Mouse (Mus musculus) forebrain, embryonic 12.5 days (tissue): ENCODE measurements at regions not wholly inside any gene's neighbourhood (a gene's known extent, or its start where the extent isn't known, plus 50 kb on each side); places are given as distances from the start of the nearest gene placed in this dataset.
A peak's percentile ranks its signal among the peaks of the same experiment; 100 is the strongest.

Experiments used
- ATAC-seq: fragments of 200-750 bp; cut with Nextera tagmentation; 2 replicates; pipeline ENCODE4 v1.8.0; 2017; ENCODE audit warnings: moderate TSS enrichment; ENCODE audit not compliant: low FRiP score
- H3K27ac ChIP-seq: fragments of 300-500 bp; sonication (generic); 2 replicates; pipeline ENCODE4 v1.5.1; 2016; ENCODE audit warnings: mild to moderate bottlenecking
- H3K27me3 ChIP-seq: fragments of 300-500 bp; sonication (generic); 2 replicates; pipeline ENCODE4 v1.6.1; 2016; ENCODE audit warnings: mild to moderate bottlenecking
- H3K36me3 ChIP-seq: fragments of 300-500 bp; sonication (generic); replicated peaks from 2 replicates; pipeline ENCODE4 v1.6.1; 2016; ENCODE audit warnings: mild to moderate bottlenecking
- H3K4me1 ChIP-seq: fragments of 300-500 bp; sonication (generic); 2 replicates; pipeline ENCODE4 v1.6.1; 2016
- H3K4me2 ChIP-seq: fragments of 300-500 bp; sonication (generic); 2 replicates; pipeline ENCODE4 v1.6.1; 2016; ENCODE audit warnings: mild to moderate bottlenecking, moderate library complexity
- H3K4me3 ChIP-seq: fragments of 300-500 bp; sonication (generic); replicated peaks from 2 replicates; pipeline ENCODE4 v1.5.1; 2016; ENCODE audit warnings: mild to moderate bottlenecking
- H3K9ac ChIP-seq: fragments of 300-500 bp; sonication (generic); 2 replicates; pipeline ENCODE4 v1.6.1; 2016; ENCODE audit warnings: mild to moderate bottlenecking
- H3K9me3 ChIP-seq: fragments of 300-500 bp; sonication (generic); 2 replicates; pipeline ENCODE4 v1.6.1; 2016
- WGBS: fragments of 180-500 bp; shearing (Covaris S2); methylation state at CpG from one replicate; pipeline ENCODE4 v1.1.7; 2016; 5-methylcytosine and 5-hydroxymethylcytosine counted together

DNA sequence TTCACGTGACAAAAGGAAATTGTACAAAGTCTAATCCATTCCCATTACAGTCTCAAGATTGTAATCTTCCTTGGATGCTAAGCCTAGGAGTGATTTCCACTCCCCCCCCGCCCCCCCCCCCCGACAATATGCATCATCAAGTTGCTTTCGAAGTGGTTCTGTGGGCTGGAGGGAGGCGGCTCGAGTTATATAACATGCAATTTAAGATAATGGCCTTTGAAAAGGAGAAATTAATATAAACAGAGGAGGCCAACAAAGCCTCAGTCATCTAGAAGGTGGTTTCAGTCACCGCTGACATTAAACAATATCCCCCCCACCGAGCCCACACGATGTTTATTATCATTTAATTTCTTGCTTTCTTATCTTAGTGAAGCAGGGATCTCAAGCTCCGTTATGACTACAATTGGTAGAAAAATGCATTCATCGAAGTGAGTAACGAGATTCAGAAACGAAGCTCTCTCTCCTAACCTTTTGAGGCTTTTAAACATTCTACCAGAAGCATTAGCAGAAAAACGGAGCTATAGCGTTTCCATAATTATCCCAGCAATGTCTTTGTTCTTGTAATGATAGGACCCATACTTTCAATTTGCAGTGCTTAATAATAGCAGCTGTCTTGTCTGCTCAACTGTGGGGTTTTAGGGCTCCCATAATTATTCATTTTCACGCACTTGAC is 339.1 kb downstream of the Btg1 start:
- Histone ChIP-seq H3K27ac (peak overlapping the region; percentile 80), H3K4me2 (peak overlapping the region; percentile 48), H3K27me3 (no peaks in the 10 kb centered on the region), H3K4me1 (peaks cover 20% of the 10 kb centered on the region), H3K36me3 (no peaks in the 10 kb centered on the region), H3K9me3 (no peaks in the 10 kb centered on the region), H3K4me3 (0 out of 2 replicates have a peak overlapping the region, but pooled peaks have one; percentile 17), H3K9ac (0 out of 2 replicates have a peak overlapping the region, but pooled peaks have one; percentile 4)
- peak; percentile 67 for ATAC-seq
- WGBS, result 5% methylated on average over 16 of the region's 16 CpGs

DNA sequence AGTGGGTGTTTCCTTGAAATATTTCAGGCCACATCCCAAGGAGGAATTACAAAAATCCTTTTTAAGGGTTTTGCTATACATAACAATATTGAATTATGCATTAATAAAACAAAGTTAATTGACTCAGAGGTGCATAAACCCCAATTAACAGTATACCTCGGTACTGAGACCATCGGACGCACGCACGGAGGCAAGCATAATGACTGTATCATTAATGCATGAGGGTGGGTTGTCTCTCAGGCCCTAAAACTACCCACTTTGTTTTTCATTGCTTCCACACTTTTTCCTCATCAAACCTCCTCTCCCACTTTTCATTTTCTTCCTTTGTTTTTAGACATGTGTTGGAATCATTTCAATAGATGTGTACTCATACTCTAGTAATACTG is 339.6 kb downstream of the Btg1 start:
- Histone ChIP-seq H3K27ac (peak overlapping the region; percentile 80; the same call in 1 of the 2 replicates), H3K9me3 (no peaks in the 10 kb centered on the region), H3K9ac (no peak overlapping the region), H3K4me1 (peaks cover 20% of the 10 kb centered on the region), H3K27me3 (no peaks in the 10 kb centered on the region), H3K4me2 (peak overlapping the region; percentile 48), H3K4me3 (no peak overlapping the region), H3K36me3 (no peaks in the 10 kb centered on the region)
- WGBS, result 22% methylated on average over 5 of the region's 5 CpGs
- ATAC-seq, result peak; percentile 45

DNA sequence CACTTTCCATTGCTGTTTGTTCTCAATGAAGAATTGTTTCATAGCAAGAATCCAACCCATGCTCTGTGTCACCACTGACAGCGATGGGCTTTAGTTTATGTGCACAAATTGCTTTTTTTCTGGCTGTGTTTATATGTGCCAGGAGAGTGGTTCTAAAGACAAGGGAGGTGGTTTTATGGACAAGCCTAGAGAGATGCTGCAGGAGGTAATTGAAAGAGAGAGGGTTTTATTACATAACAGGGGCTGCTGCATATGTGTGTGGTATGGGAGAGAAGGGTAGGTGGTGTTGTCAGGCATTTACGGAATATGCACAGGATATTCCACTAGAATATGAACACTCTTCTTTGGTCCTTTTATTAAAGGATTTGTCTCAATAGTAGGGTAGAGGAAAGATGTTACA is 340.2 kb downstream of the Btg1 start:
- H3K36me3 ChIP-seq, result no peaks in the 10 kb centered on the region
- H3K4me3 ChIP-seq, result no peak overlapping the region
- H3K27me3 ChIP-seq, result no peaks in the 10 kb centered on the region
- WGBS, result 81% methylated on average over 2 of the region's 2 CpGs
- H3K4me2 ChIP-seq, result no peak overlapping the region
- H3K4me1 ChIP-seq, result peaks cover 20% of the 10 kb centered on the region
- no peaks in the 10 kb centered on the region for H3K9me3 ChIP-seq
- H3K9ac ChIP-seq, result no peak overlapping the region
- H3K27ac ChIP-seq, result no peak overlapping the region
- ATAC-seq, result no peak

DNA sequence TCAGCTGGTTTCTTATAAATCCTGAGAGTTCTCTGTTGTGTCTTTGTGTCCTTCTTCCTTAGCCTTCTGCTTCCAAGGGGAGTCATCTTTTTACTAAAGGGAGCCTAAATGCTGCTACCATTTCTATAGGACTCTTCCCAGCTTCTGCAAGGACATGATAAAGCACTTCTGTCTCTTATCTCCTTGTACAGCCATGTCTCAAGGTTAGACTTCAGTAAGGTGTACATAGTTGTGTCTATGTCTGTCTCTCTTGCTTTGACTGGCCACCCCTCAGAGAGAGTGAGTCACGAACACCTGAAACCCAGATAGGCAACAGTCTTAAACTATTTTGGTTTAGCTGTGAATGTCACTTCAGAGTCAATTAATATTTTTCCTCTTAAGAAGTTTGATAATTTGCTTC is 353.0 kb downstream of the Btg1 start:
- WGBS, result 95% methylated on average over 1 of the region's 1 CpGs
- Histone ChIP-seq H3K36me3 (no peaks in the 10 kb centered on the region), H3K9me3 (no peaks in the 10 kb centered on the region), H3K4me3 (no peak overlapping the region), H3K4me2 (no peak overlapping the region), H3K27ac (no peak overlapping the region), H3K27me3 (no peaks in the 10 kb centered on the region), H3K9ac (no peak overlapping the region), H3K4me1 (no peaks in the 10 kb centered on the region)
- no peak for ATAC-seq

DNA sequence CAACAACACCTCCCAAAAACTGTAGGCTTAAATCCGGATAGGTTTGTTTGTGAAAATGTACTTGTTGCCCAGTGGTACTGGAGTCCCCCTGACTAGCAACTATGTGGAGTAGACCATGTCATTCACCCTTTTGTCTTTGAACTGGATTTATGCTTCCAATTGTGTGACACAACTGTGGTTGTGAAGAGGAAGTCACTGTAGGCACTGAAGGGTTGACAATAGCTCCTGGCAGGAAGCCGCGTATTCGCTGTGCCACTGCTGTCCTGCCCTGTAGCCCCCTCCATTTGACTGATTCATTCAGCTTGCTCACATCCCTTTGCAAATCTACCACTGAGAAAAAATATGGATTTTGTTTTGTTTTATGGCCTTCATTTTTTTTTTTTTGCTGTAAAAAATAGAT is 353.9 kb downstream of the Btg1 start:
- Histone ChIP-seq H3K4me3 (no peak overlapping the region), H3K4me2 (no peak overlapping the region), H3K36me3 (no peaks in the 10 kb centered on the region), H3K27me3 (no peaks in the 10 kb centered on the region), H3K9me3 (no peaks in the 10 kb centered on the region), H3K9ac (no peak overlapping the region), H3K4me1 (no peaks in the 10 kb centered on the region), H3K27ac (no peak overlapping the region)
- 85% methylated on average over 4 of the region's 4 CpGs for WGBS
- ATAC-seq, result no peak

DNA sequence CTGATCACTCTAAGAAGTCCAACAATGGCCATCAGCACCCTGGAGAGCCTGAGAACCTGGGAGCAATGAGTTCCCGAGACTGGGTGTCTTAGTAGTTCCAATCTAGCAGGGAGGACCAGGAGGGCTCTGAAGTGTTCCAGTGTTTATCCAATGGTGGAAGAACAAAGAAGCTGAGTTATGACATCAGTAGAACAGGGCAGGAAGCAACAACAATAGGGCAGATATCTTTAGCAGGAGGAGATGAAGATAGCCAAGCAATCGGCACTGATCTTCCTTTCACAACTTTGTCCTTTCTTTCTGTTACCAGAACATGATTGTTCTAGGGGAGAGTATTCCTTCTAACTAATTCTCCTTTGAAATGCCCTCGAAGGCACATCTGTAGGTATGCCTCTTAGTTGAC is 355.0 kb downstream of the Btg1 start:
- Histone ChIP-seq H3K36me3 (no peaks in the 10 kb centered on the region), H3K4me2 (no peak overlapping the region), H3K27ac (no peak overlapping the region), H3K9ac (no peak overlapping the region), H3K4me3 (no peak overlapping the region), H3K27me3 (no peaks in the 10 kb centered on the region), H3K4me1 (no peaks in the 10 kb centered on the region), H3K9me3 (no peaks in the 10 kb centered on the region)
- 86% methylated on average over 3 of the region's 3 CpGs for WGBS
- no peak for ATAC-seq

DNA sequence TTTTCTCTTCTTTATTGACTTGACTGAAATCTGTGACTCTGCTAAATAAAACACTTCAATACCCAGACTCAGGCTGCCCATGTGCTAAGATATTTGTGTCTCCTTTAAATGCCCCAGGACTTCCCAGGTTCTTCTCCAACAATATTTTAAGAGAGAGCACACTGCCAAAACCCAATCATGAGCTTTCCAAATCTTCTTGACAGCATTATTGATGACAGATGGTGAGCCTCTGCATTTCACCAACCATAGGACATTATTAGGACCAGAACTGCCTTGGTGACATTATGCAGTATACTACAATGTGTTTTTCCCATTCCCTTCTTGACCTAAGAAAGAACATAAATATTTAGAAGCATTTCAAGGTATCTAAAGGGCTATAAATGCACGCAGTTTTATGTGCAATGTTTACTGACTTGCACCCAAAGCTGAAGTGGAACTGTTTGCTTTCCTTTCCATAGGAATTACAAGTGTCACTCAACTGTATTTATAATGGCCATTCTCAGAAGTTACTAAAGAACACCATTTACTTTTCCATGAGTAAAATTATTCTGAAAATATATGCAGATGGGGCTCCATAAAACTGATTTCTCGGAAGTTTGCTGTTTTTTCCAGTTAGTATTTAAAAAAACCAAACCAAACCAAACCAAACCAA is 357.6 kb downstream of the Btg1 start:
- 81% methylated on average over 2 of the region's 2 CpGs for WGBS
- Histone ChIP-seq H3K27ac (no peak overlapping the region), H3K4me2 (no peak overlapping the region), H3K4me3 (no peak overlapping the region), H3K4me1 (no peaks in the 10 kb centered on the region), H3K9ac (no peak overlapping the region), H3K27me3 (no peaks in the 10 kb centered on the region), H3K36me3 (no peaks in the 10 kb centered on the region), H3K9me3 (no peaks in the 10 kb centered on the region)
- no peak for ATAC-seq

DNA sequence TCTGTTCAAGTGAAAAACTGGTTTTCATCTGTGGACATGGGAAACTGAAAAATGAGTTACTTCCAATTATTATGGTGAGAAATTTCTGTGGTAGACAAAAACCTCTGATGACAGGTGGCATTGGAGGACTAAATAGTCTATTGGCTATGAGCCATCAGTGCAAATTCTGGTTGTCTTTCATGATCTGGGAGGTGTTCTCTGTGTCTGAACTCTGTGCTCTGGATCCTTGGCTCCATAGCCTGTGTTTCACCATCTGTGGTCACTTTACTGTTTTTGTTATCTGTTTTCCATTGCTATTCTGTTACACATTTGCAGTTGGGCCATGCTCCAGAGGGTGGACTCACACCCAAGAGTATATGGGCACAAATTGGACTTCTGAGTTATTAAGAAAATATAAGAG is 359.9 kb downstream of the Btg1 start:
- no peak for ATAC-seq
- Histone ChIP-seq H3K36me3 (no peaks in the 10 kb centered on the region), H3K4me1 (peaks cover 20% of the 10 kb centered on the region), H3K9me3 (no peaks in the 10 kb centered on the region), H3K4me3 (no peak overlapping the region), H3K27me3 (no peaks in the 10 kb centered on the region), H3K9ac (no peak overlapping the region), H3K27ac (no peak overlapping the region), H3K4me2 (no peak overlapping the region)

DNA sequence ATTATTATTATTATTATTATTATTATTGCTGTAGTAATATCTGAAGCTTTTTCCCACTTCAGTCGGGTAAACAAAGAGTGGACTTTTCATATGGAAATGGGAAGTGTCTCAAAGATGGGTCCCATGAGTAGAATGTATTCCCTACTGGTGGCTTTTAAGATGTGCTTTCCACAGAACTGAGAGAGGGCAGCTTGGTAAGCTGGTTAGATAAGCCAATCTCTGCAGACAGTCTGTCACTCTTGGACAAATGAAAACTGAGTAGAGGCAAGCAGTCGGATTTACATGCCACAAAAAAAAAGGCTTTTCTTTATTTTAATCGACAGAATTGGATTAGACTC is 363.7 kb downstream of the Btg1 start:
- Histone ChIP-seq H3K27ac (peak overlapping the region; percentile 78), H3K9ac (no peak overlapping the region), H3K36me3 (no peaks in the 10 kb centered on the region), H3K4me3 (no peak overlapping the region), H3K27me3 (no peaks in the 10 kb centered on the region), H3K9me3 (no peaks in the 10 kb centered on the region), H3K4me2 (0 out of 2 replicates have a peak overlapping the region, but pooled peaks have one; percentile 25), H3K4me1 (peaks cover 24% of the 10 kb centered on the region)
- WGBS, result 11% methylated on average over 3 of the region's 3 CpGs
- peak; percentile 43 for ATAC-seq

DNA sequence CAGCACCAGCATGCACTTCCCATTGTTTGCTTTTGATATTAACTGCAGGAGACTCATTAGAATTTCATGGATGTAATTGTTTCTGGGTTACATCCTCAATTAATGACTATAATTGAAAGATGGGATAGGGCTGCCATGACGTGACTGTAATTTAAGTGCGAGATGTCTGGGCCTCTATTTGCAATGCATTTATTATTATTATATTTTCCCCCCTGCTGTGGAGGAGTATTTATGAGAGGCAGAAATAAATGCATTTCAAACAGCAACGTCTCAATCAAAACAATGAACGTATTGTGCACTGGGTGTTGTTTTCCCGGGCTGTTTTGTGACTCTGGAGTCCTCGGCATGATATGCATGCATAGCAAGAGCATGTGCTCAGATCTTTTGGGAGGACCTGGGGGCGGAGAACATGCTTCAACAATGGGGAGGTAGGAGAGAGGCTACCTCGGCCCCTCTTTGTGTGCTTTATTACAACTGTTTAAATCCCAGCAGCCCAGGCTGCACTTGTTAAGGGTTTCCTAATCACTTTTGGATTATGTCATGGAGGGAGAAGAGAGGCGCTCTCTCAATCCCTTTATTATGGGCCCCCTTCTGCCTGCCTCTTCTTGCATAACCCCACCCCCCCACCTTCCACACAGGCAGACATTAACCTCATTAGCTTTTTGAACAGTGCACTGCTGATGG is 364.2 kb downstream of the Btg1 start:
- 8% methylated on average over 9 of the region's 9 CpGs for WGBS
- no peaks in the 10 kb centered on the region for H3K36me3 ChIP-seq
- H3K27me3 ChIP-seq, result no peaks in the 10 kb centered on the region
- peak overlapping the region; percentile 78 for H3K27ac ChIP-seq
- no peak overlapping the region for H3K4me3 ChIP-seq
- H3K4me2 ChIP-seq, result peak overlapping the region; percentile 25; the same call in 1 of the 2 replicates
- no peaks in the 10 kb centered on the region for H3K9me3 ChIP-seq
- peak; percentile 89 for ATAC-seq
- peaks cover 24% of the 10 kb centered on the region for H3K4me1 ChIP-seq
- H3K9ac ChIP-seq, result no peak overlapping the region; the same call in 1 of the 2 replicates

DNA sequence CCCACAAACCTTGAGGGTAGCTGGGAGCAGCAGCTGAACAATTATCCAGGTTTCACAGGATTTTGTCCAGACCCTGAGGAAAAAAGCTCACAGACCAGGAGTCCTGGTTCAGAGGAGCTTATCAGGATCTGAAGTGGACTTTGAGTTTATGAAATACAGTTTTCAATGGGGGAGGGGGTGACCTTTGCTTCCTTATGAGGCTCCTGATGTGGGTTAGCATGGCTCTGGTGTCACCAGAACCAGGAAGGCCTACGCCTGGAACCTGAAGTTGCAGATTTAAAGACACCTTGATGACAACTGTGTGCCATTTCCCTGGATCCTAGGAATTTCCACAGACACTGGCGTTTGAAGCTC is 364.7 kb downstream of the Btg1 start:
- no peaks in the 10 kb centered on the region for H3K9me3 ChIP-seq
- H3K4me3 ChIP-seq, result no peak overlapping the region
- H3K27ac ChIP-seq, result peak overlapping the region; percentile 78
- H3K4me2 ChIP-seq, result no peak overlapping the region
- peaks cover 24% of the 10 kb centered on the region for H3K4me1 ChIP-seq
- WGBS, result 63% methylated on average over 2 of the region's 2 CpGs
- no peaks in the 10 kb centered on the region for H3K27me3 ChIP-seq
- H3K36me3 ChIP-seq, result no peaks in the 10 kb centered on the region
- H3K9ac ChIP-seq, result no peak overlapping the region; the same call in 1 of the 2 replicates
- peak; percentile 25; the same call in 1 of the 2 replicates for ATAC-seq

DNA sequence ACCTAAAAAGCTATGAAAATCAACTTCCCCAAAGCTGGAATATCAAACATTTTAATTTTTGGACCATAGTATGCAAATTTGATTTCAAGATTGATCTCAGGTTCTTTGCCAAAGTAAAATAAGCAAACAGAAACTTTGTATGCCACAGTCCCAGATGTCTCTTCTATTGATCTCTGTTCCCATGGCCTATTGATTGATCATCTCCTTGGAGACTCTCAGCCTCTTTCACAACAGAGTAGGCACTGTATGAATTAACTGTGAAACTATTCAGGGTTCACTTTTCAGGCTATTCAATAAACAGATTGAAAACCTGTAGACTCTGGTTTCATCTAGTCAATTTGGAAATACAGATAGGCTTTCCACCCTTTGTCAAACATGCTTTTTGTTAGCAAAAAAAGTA is 384.1 kb downstream of the Btg1 start:
- Histone ChIP-seq H3K9me3 (no peaks in the 10 kb centered on the region), H3K27ac (no peak overlapping the region), H3K4me1 (no peaks in the 10 kb centered on the region), H3K4me3 (no peak overlapping the region), H3K36me3 (no peaks in the 10 kb centered on the region), H3K27me3 (no peaks in the 10 kb centered on the region), H3K4me2 (no peak overlapping the region), H3K9ac (no peak overlapping the region)
- no peak for ATAC-seq

DNA sequence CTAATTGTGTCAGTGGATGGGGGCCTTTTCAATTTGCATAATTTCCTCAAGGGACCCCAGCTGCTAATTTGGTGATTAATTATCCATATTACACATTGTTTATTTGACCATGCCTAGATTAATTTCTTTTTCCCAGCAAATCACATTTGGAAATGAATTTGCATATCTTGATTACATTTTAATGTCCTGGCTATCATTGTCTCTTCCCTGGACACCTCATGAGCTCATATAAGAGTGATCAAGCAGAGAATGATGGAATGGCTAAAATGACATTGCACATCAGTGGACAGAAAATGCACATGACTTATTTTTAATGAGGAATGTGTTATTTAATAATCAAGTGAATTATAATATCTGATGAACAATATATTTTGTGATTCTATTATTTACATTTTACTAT is 392.1 kb downstream of the Btg1 start:
- Histone ChIP-seq H3K9ac (no peak overlapping the region), H3K9me3 (no peaks in the 10 kb centered on the region), H3K4me2 (no peak overlapping the region), H3K27ac (no peak overlapping the region), H3K4me1 (no peaks in the 10 kb centered on the region), H3K27me3 (no peaks in the 10 kb centered on the region), H3K36me3 (no peaks in the 10 kb centered on the region), H3K4me3 (no peak overlapping the region)
- ATAC-seq, result no peak
